Mouse (Mus musculus) small intestine, adult 10 weeks (tissue): ENCODE data around the gene Pdhx. TPM values are rescaled to one million over a fixed set of nuclear protein-coding genes. Genes with fewer than 3 reads are reported as not detected.

Experiments
- polyA plus RNA-seq: library from polyadenylated mRNA; stranded (reverse); fragments of 350-450 nt; fragmentation: Illumina TruSeq; extraction: RNeasy Lipid Tissue Mini Kit (QIAGEN cat#74804); gene quantifications from one replicate; pipeline ENCODE4 v1.2.3, GENCODE M21; 2014; ENCODE audit warnings: low replicate concordance

Gene Pdhx
- 25.1 TPM for polyA plus RNA-seq

DNA sequence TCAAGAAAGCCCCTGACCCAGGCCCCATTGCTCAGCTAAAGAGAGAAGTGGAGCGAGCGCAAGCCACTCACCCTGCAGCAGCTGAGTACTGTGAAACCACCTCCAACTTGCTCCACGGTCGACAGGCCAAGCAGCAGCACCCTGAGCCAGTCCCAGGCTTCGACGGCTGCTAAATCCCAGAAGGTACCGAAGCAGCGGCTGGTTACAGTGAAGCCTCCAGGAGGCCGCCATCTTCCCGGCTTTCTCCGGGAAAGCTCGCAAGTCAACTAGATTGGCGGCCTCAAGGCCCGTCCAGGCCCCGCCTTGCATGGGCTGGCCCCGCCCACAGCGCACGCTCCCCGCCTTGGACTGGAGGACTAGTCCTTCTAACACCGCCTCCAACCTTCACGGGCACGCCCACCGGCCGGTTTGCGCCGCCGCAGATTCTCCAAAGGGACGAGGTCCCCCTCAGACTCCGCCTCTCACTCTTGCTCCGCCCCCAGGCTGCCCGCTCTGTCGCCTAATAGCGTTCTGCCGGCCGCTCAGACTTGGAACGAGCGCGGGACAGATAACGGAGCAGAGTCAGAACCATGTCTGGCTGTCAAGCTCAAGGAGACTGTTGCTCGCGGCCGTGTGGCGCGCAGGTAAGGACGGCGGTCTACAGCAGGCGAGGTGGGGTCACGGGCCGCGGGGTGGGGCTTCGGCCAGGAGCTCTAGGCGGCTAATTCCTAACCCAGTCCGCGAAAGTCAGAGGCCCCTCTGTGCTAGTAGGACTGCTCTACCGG is at the start of gene Pdhx, which contains the start of gene Apip:
Gene Pdhx, minus strand, starts transcription at position 295 of the 764 bp plus-strand sequence.
Gene Apip, plus strand, starts transcription at position 457 of the 764 bp plus-strand sequence.

Other genes starting within 250 kb of the Pdhx start
- 29.9 TPM for gene Cd44, start 171.8 kb downstream of the Pdhx start, polyA plus RNA-seq
- gene Apip, start 162 bp upstream of the Pdhx start, polyA plus RNA-seq = 16.8 TPM
- gene Ehf, start 229.8 kb upstream of the Pdhx start, polyA plus RNA-seq = 84.2 TPM